Comparison of ENCODE assay signal across 9 mouse cellular contexts in the genomic region with DNA sequence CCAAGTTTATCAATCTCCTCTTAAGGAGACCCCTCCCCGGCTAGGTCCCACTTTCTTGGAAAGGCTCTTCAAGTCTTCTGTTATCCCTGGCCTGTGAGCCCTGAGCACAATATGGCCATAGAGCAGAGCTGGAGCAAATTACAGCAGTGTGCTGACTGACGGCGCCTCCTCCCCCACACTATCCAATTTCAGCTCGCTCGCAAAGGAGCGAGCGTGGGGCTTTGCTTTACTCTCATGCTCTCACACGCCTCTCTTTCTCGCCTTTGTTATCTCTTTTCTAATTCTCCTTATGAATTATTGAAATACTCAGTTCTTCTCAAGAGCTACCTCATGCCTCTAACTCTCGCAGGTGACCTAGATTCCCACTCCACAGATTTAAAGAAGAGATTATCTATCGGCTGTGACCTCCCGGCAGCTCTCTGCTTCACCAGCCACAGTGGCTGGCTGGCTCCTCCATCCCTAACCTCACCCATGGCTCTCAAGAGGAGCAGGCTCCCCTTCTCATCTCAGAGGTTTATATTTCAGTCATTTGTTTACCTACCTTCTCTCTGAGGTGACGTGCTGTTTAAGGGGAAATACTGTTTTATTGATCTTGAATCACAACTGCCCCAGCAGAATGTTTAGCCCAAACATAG.
DNase-seq lines count a peak whose midpoint lies in the region; ATAC-seq and TF ChIP-seq lines count a peak whose summit lies in the region.
"Had no signal": no experiment of that assay in that cellular context is flagged by ENCODE, and none has a peak within 500 bp of the region (broad histone marks: within the 10 kb centered on the region; RNA-seq: fewer than 3 reads in every experiment).

No protein-coding gene starts in this region.

- H3K36me3 ChIP-seq in heart, embryonic 16.5 days (ENCODE audit: control insufficient read depth, insufficient read depth), result peaks cover 9% of the 10 kb centered on the region; the same call in 1 of the 2 replicates
- H3K36me3 ChIP-seq in embryonic facial prominence, embryonic 10.5 days (replicated peaks), result peaks cover 45% of the 10 kb centered on the region
- peaks cover 35% of the 10 kb centered on the region for H3K36me3 ChIP-seq in hindbrain, embryonic 13.5 days
- peaks cover 13% of the 10 kb centered on the region; the same call in 1 of the 2 replicates for H3K36me3 ChIP-seq in midbrain, postnatal 0 days (ENCODE audit: insufficient read depth, low read length)

- H3K27ac ChIP-seq in heart, embryonic 16.5 days (ENCODE audit: low read length), result no peak overlapping the region
- H3K27ac ChIP-seq in embryonic facial prominence, embryonic 10.5 days (replicated peaks), result peak overlapping the region; percentile 81
- peak overlapping the region; percentile 46 for H3K27ac ChIP-seq in hindbrain, embryonic 13.5 days
- peak overlapping the region; percentile 72 for H3K27ac ChIP-seq in midbrain, postnatal 0 days (ENCODE audit: low read depth, low read length)

- no peak for DNase-seq in heart, postnatal 4 days
- peak; percentile 79 for DNase-seq in embryonic facial prominence, embryonic 10.5 days (ENCODE audit: low spot score)
- peak; percentile 46 for DNase-seq in midbrain, postnatal 0 days (ENCODE audit: low spot score)
- DNase-seq in ovary, postnatal 10 days (ENCODE audit: low spot score), result no peak
- DNase-seq in ovary, adult 18-20 months (ENCODE audit: low spot score), result no peak
- DNase-seq in kidney, adult 9 months, result no peak
- DNase-seq: kidney, postnatal 14 days had no signal

- WGBS in heart, embryonic 16.5 days, result 31% methylated on average over 13 of the region's 13 CpGs
- WGBS in embryonic facial prominence, embryonic 10.5 days, result 6% methylated on average over 13 of the region's 13 CpGs
- WGBS in hindbrain, embryonic 13.5 days, result 8% methylated on average over 13 of the region's 13 CpGs
- 10% methylated on average over 13 of the region's 13 CpGs for WGBS in midbrain, postnatal 0 days

- H3K9me3 ChIP-seq in heart, embryonic 16.5 days (replicated peaks; ENCODE audit: control insufficient read depth, low read length), result no peaks in the 10 kb centered on the region
- no peaks in the 10 kb centered on the region for H3K9me3 ChIP-seq in embryonic facial prominence, embryonic 10.5 days
- H3K9me3 ChIP-seq in hindbrain, embryonic 13.5 days, result no peaks in the 10 kb centered on the region
- no peaks in the 10 kb centered on the region for H3K9me3 ChIP-seq in midbrain, postnatal 0 days (ENCODE audit: low read length)

- no peaks in the 10 kb centered on the region for H3K27me3 ChIP-seq in heart, embryonic 16.5 days (ENCODE audit: control insufficient read depth, insufficient read depth, low read length)
- H3K27me3 ChIP-seq in embryonic facial prominence, embryonic 10.5 days (replicated peaks; ENCODE audit: low read depth, poor library complexity, severe bottlenecking), result no peaks in the 10 kb centered on the region
- H3K27me3 ChIP-seq in hindbrain, embryonic 13.5 days, result no peaks in the 10 kb centered on the region
- H3K27me3 ChIP-seq in midbrain, postnatal 0 days (ENCODE audit: insufficient read depth, low read length), result no peaks in the 10 kb centered on the region

- no peak; the same call in 1 of the 2 replicates for ATAC-seq in heart, embryonic 16.5 days (replicated peaks; ENCODE audit: extremely low read depth, insufficient read depth, low FRiP score)
- peak; percentile 84 for ATAC-seq in hindbrain, embryonic 13.5 days (ENCODE audit: low FRiP score)
- peak; percentile 63 for ATAC-seq in midbrain, postnatal 0 days (ENCODE audit: low FRiP score)

- H3K9ac ChIP-seq in heart, embryonic 16.5 days (ENCODE audit: low read length), result no peak overlapping the region
- H3K9ac ChIP-seq in hindbrain, embryonic 13.5 days, result peak overlapping the region; percentile 2; the same call in 1 of the 2 replicates
- H3K9ac ChIP-seq in midbrain, postnatal 0 days (replicated peaks; ENCODE audit: low read length, poor library complexity, severe bottlenecking), result 0 out of 2 replicates have a peak overlapping the region, but pooled peaks have one; percentile 29

- H3K4me3 ChIP-seq in heart, embryonic 16.5 days (ENCODE audit: low read length), result no peak overlapping the region
- peak overlapping the region; percentile 48 for H3K4me3 ChIP-seq in embryonic facial prominence, embryonic 10.5 days
- H3K4me3 ChIP-seq in hindbrain, embryonic 13.5 days, result no peak overlapping the region
- H3K4me3 ChIP-seq in midbrain, postnatal 0 days (ENCODE audit: low read depth, low read length), result no peak overlapping the region

- no peaks in the 10 kb centered on the region; the same call in 1 of the 2 replicates for H3K4me1 ChIP-seq in heart, embryonic 16.5 days (ENCODE audit: control insufficient read depth, insufficient read depth, low read length)
- peaks cover 23% of the 10 kb centered on the region for H3K4me1 ChIP-seq in embryonic facial prominence, embryonic 10.5 days
- peaks cover 13% of the 10 kb centered on the region for H3K4me1 ChIP-seq in hindbrain, embryonic 13.5 days (replicated peaks)
- H3K4me1 ChIP-seq in midbrain, postnatal 0 days (ENCODE audit: insufficient read depth, low read length), result peaks cover 13% of the 10 kb centered on the region

- no peak for TF ChIP-seq CTCF in midbrain, postnatal 0 days (IDR thresholded peaks at IDR 0.05)

- peak overlapping the region; percentile 50 for H3K4me2 ChIP-seq in heart, embryonic 16.5 days (ENCODE audit: low read depth, low read length)
- peak overlapping the region; percentile 20 for H3K4me2 ChIP-seq in hindbrain, embryonic 13.5 days
- no peak overlapping the region for H3K4me2 ChIP-seq in midbrain, postnatal 0 days (ENCODE audit: low read depth, low read length, poor library complexity, severe bottlenecking)

Comparison
In these comparisons a context has a peak if more than half of its experiments do, and no peak if none do; other contexts are left out.
1. DNase-seq: peak in embryonic facial prominence, embryonic 10.5 days (single experiment) and midbrain, postnatal 0 days (single experiment); none in heart, postnatal 4 days (single experiment), ovary, postnatal 10 days (single experiment), ovary, adult 18-20 months (single experiment) and kidney, adult 9 months (single experiment).